Mouse (Mus musculus) testis, adult 2 months (tissue): ENCODE results near the gene Klhl26.

Source experiments
- CTCF ChIP-seq: fragments of 200-500 bp; IDR thresholded peaks from 2 replicates; pipeline ENCODE4 v1.5.1; 2012; ENCODE audit warnings: low read depth, mild to moderate bottlenecking, inconsistent platforms, low read length, moderate library complexity; ENCODE audit not compliant: control insufficient read depth, insufficient read depth, insufficient replicate concordance
- POLR2A ChIP-seq: fragments of 200-500 bp; IDR thresholded peaks from 2 replicates; pipeline ENCODE4 v1.6.1; 2012; ENCODE audit warnings: low read depth, mild to moderate bottlenecking, inconsistent platforms, low read length, moderate library complexity; ENCODE audit not compliant: control insufficient read depth

GRCm38 (mm10) chr8:70419879-70420643, 56.7 kb downstream of the Klhl26 start:
- TF ChIP-seq POLR2A (no peak), CTCF (no peak)
